Mouse (Mus musculus): ENCODE data around the gene Rsbn1.

- TF ChIP-seq GATA1 (IDR thresholded peaks at IDR 0.05; ENCODE audit: low read length) (no peak), TAL1 (IDR thresholded peaks at IDR 0.05; ENCODE audit: low read length) (no peak)
Measured at GRCm38 (mm10) chr3:103968701-103969100, 54.8 kb downstream of the Rsbn1 start.
